Mouse (Mus musculus) MEL (cell line): ENCODE measurements around the gene Cdyl.

Experiments
- E2F4 ChIP-seq: IDR thresholded peaks from 2 replicates; pipeline ENCODE4 v1.6.1; 2011; ENCODE audit warnings: low read depth, low read length, improper control_type of control experiment, borderline replicate concordance
- GABPA ChIP-seq: IDR thresholded peaks from 2 replicates; pipeline ENCODE4 v1.6.1; 2012; ENCODE audit warnings: low read depth, mild to moderate bottlenecking, inconsistent platforms, low read length, improper control_type of control experiment, moderate library complexity
- MYC ChIP-seq: IDR thresholded peaks from 2 replicates; pipeline ENCODE4 v1.6.1; 2011; ENCODE audit warnings: low read depth, mild to moderate bottlenecking, low read length, improper control_type of control experiment, moderate library complexity
- NELFE ChIP-seq: IDR thresholded peaks from 2 replicates; pipeline ENCODE4 v1.6.1; 2011; ENCODE audit warnings: low read depth, low read length, improper control_type of control experiment
- POLR2A ChIP-seq, 2 experiments: IDR thresholded peaks; 2 replicates each; pipeline ENCODE4 v1.6.1; 2011 to 2012; ENCODE audit warnings: low read length in 2 of 2, mild to moderate bottlenecking in 2 of 2, control low read depth in 1 of 2, improper control_type of control experiment in 1 of 2, low read depth in 1 of 2, moderate library complexity in 1 of 2; ENCODE audit not compliant: control insufficient read depth in 1 of 2, insufficient read depth in 1 of 2, poor library complexity in 1 of 2
- USF1 ChIP-seq: IDR thresholded peaks from 2 replicates; pipeline ENCODE4 v1.6.1; 2014; ENCODE audit warnings: low read depth, mild to moderate bottlenecking, inconsistent platforms, low read length, improper control_type of control experiment, moderate library complexity

DNA sequence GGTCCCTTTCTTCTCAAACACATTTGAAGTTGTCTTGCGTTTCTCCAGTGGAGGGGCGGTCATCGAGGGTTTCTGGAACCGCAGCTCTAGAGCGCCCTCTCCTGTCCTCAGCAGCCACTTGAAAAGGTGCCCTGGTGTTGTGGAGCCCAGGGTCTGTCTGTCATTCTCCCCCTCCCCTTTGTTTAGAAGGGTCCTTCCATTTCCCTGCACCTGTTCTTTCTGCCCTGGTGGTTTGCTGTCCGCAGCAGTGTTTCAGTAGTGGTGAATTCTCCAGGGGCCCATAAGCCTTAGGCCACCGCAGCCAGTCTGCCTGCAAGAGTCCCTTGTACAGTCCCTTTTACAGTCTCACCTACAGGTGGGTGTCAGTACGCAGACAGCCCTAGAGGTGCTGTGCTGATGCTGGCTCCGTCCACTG lies 112.3 kb downstream of the Cdyl start:
- TF ChIP-seq E2F4 (no peak), USF1 (no peak), MYC (no peak), GABPA (no peak), NELFE (no peak), POLR2A (IDR thresholded peaks at IDR 0.05; ENCODE audit: control insufficient read depth in 1 of 2, insufficient read depth in 1 of 2, low read depth in 1 of 2, low read length in 2 of 2, poor library complexity in 1 of 2) (no peak)
